Mouse (Mus musculus) embryonic facial prominence, embryonic 12.5 days (tissue): Measurements from ENCODE around the gene Srcin1. TPM values are rescaled to one million over a fixed set of nuclear protein-coding genes. Genes with fewer than 3 reads are reported as not detected.

ENCODE experiments used
- ATAC-seq: fragments of 200-750 bp; cut with Nextera tagmentation; 2 replicates; pipeline ENCODE4 v1.8.0; 2017; ENCODE audit not compliant: insufficient number of reproducible peaks, insufficient read depth, low FRiP score, low TSS enrichment
- H3K27ac ChIP-seq: fragments of 300-500 bp; sonication (generic); 2 replicates; pipeline ENCODE4 v1.5.1; 2016; ENCODE audit warnings: mild to moderate bottlenecking
- H3K27me3 ChIP-seq: fragments of 300-500 bp; sonication (generic); 2 replicates; pipeline ENCODE4 v1.6.1; 2016; ENCODE audit warnings: mild to moderate bottlenecking, moderate library complexity
- H3K36me3 ChIP-seq: fragments of 300-500 bp; sonication (generic); 2 replicates; pipeline ENCODE4 v1.6.1; 2016; ENCODE audit warnings: mild to moderate bottlenecking
- H3K4me1 ChIP-seq: fragments of 300-500 bp; sonication (generic); 2 replicates; pipeline ENCODE4 v1.6.1; 2016
- H3K4me2 ChIP-seq: fragments of 300-500 bp; sonication (generic); replicated peaks from 2 replicates; pipeline ENCODE4 v1.6.1; 2016; ENCODE audit warnings: mild to moderate bottlenecking, moderate library complexity
- H3K4me3 ChIP-seq: fragments of 300-500 bp; sonication (generic); 2 replicates; pipeline ENCODE4 v1.5.1; 2016; ENCODE audit warnings: mild to moderate bottlenecking
- H3K9ac ChIP-seq: fragments of 300-500 bp; sonication (generic); 2 replicates; pipeline ENCODE4 v1.6.1; 2016; ENCODE audit warnings: mild to moderate bottlenecking, moderate library complexity
- H3K9me3 ChIP-seq: fragments of 300-500 bp; sonication (generic); 2 replicates; pipeline ENCODE4 v1.6.1; 2016; ENCODE audit warnings: mild to moderate bottlenecking, moderate library complexity
- WGBS: fragments of 180-500 bp; shearing (Covaris S2); methylation state at CpG from one replicate; pipeline ENCODE4 v1.1.7; 2016; 5-methylcytosine and 5-hydroxymethylcytosine counted together
- polyA plus RNA-seq: library from polyadenylated mRNA; unstranded; fragments of >200 nt; fragmentation: Nextera tagmentation; extraction: Ambion mirVana; gene quantifications from 2 replicates; pipeline ENCODE4 v1.2.1, GENCODE M21; 2016

Srcin1 gene
- polyA plus RNA-seq, 1 experiment from 2014 or later = 1.00 TPM

- H3K9me3 ChIP-seq = no peaks in the 10 kb centered on the region
- H3K36me3 ChIP-seq = no peaks in the 10 kb centered on the region
- peaks cover 36% of the 10 kb centered on the region for H3K4me1 ChIP-seq
- H3K27ac ChIP-seq = no peak overlapping the region
- ATAC-seq = peak; percentile 68; the same call in 1 of the 2 replicates
- peak overlapping the region; percentile 66 for H3K4me3 ChIP-seq
- WGBS = under 1% methylated on average over 16 of the region's 18 CpGs
- H3K4me2 ChIP-seq = peak overlapping the region; percentile 99
- H3K27me3 ChIP-seq = peaks cover 78% of the 10 kb centered on the region
- H3K9ac ChIP-seq = peak overlapping the region; percentile 68; the same call in 1 of the 2 replicates
Observed at GRCm38 (mm10) chr11:97575638-97576037, 348 bp downstream of the Srcin1 start.

GRCm38 (mm10) chr11:97575075-97575474, 911 bp downstream of the Srcin1 start:
- Histone ChIP-seq H3K27ac (peak overlapping the region; percentile 65; the same call in 1 of the 2 replicates), H3K4me3 (peak overlapping the region; percentile 66), H3K9ac (peak overlapping the region; percentile 68), H3K9me3 (no peaks in the 10 kb centered on the region), H3K4me2 (peak overlapping the region; percentile 99), H3K4me1 (peaks cover 41% of the 10 kb centered on the region), H3K27me3 (peaks cover 82% of the 10 kb centered on the region), H3K36me3 (no peaks in the 10 kb centered on the region)
- under 1% methylated on average over 48 of the region's 62 CpGs for WGBS
- ATAC-seq = no peak

DNA sequence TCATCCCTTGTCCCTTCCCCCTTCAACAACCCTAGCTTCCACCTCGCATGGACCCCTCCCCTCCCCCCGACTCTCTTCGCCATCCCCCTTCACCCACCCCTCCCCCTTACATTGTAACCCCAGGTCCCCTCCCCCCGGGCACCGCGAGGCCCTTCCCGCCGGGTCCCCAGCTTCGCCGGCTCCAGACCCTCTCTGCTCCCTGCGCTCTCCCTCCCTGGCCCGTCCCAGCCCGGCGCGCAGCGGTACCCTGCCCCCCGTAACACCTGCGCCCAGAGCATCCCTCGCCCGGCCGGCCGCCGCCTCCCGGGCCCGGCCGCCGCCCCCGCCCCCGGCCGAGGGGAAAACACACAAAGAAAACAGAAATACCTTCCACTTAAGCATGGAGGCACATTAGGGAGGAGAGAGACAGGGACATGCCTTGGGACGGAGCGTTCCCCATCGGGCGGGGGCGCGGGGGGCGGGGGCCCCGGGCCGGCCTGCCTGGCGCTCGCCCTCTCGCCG, 1.4 kb downstream of the Srcin1 start:
- Histone ChIP-seq H3K27me3 (peaks cover 83% of the 10 kb centered on the region), H3K9me3 (no peaks in the 10 kb centered on the region)
- no peak for ATAC-seq

GRCm38 (mm10) chr11:97573891-97574550, 2.0 kb downstream of the Srcin1 start:
- no peak; the same call in 1 of the 2 replicates for ATAC-seq
- Histone ChIP-seq H3K4me2 (peak overlapping the region; percentile 99), H3K36me3 (no peaks in the 10 kb centered on the region), H3K4me1 (peaks cover 42% of the 10 kb centered on the region), H3K27me3 (peaks cover 88% of the 10 kb centered on the region), H3K9me3 (no peaks in the 10 kb centered on the region), H3K27ac (peak overlapping the region; percentile 11; the same call in 1 of the 2 replicates), H3K9ac (peak overlapping the region; percentile 68), H3K4me3 (peak overlapping the region; percentile 66)
- WGBS = under 1% methylated on average over 26 of the region's 28 CpGs

More for the DNA sequence above, 1.4 kb downstream of the Srcin1 start:
- 1% methylated on average over 40 of the region's 43 CpGs for WGBS
- Histone ChIP-seq H3K4me1 (peaks cover 42% of the 10 kb centered on the region), H3K36me3 (no peaks in the 10 kb centered on the region), H3K4me3 (peak overlapping the region; percentile 66), H3K27ac (peak overlapping the region; percentile 65), H3K9ac (peak overlapping the region; percentile 68), H3K4me2 (peak overlapping the region; percentile 99)

- H3K4me1 ChIP-seq = peaks cover 39% of the 10 kb centered on the region
- no peak overlapping the region for H3K9ac ChIP-seq
- peaks cover 81% of the 10 kb centered on the region for H3K27me3 ChIP-seq
- peak overlapping the region; percentile 99; the same call in 1 of the 2 replicates for H3K4me2 ChIP-seq
- H3K36me3 ChIP-seq = no peaks in the 10 kb centered on the region
- ATAC-seq = no peak
- no peaks in the 10 kb centered on the region for H3K9me3 ChIP-seq
- H3K27ac ChIP-seq = no peak overlapping the region
- peak overlapping the region; percentile 66; the same call in 1 of the 2 replicates for H3K4me3 ChIP-seq
- WGBS = 16% methylated on average over 7 of the region's 7 CpGs
Observed at GRCm38 (mm10) chr11:97572895-97573480, 3.0 kb downstream of the Srcin1 start.

- 35% methylated on average over 5 of the region's 5 CpGs for WGBS
- H3K9ac ChIP-seq = no peak overlapping the region
- no peak for ATAC-seq
- no peaks in the 10 kb centered on the region for H3K36me3 ChIP-seq
- H3K4me2 ChIP-seq = no peak overlapping the region
- H3K27me3 ChIP-seq = peaks cover 81% of the 10 kb centered on the region
- no peak overlapping the region for H3K4me3 ChIP-seq
- H3K4me1 ChIP-seq = peaks cover 48% of the 10 kb centered on the region
- no peaks in the 10 kb centered on the region for H3K9me3 ChIP-seq
- no peak overlapping the region for H3K27ac ChIP-seq
Observed at GRCm38 (mm10) chr11:97572089-97572345, 4.0 kb downstream of the Srcin1 start.

- peaks cover 53% of the 10 kb centered on the region for H3K4me1 ChIP-seq
- WGBS = 19% methylated on average over 8 of the region's 8 CpGs
- H3K4me3 ChIP-seq = no peak overlapping the region
- H3K4me2 ChIP-seq = no peak overlapping the region
- no peak for ATAC-seq
- H3K9ac ChIP-seq = no peak overlapping the region; the same call in 1 of the 2 replicates
- no peaks in the 10 kb centered on the region for H3K36me3 ChIP-seq
- no peaks in the 10 kb centered on the region for H3K9me3 ChIP-seq
- no peak overlapping the region for H3K27ac ChIP-seq
- H3K27me3 ChIP-seq = peaks cover 81% of the 10 kb centered on the region
Observed at GRCm38 (mm10) chr11:97571266-97572088, 4.5 kb downstream of the Srcin1 start.

DNA sequence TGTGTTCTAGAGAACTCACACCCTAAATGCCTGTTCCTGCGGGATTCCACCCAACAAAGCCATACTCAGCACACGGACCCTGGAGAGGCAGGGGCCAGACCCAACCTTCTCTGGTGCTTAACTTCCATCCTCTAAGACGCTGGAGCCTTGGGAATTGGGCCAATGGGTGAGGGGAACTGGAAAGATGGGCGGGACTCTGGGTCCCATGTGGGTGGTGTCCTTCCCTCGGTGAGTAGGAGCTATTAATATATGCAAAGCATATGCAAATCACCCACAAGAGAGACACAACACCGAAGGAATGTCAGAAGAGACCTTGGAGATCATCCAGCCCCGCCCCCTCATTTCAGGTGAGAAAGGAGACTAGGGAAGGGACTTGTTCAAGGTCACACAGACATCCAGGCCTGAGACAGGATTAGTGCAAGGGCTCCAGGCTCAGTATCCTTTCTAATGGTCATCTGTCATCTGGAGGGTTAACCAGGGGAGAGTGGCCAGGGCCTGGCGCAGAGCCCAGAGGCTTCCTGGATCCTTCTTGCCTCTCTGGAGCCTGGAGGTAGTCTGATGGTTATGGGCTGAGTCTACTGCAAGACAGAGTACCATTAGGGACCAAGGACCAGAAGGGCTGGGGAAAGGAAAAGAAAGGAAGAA, 5.4 kb downstream of the Srcin1 start:
- no peak overlapping the region for H3K27ac ChIP-seq
- peaks cover 81% of the 10 kb centered on the region for H3K27me3 ChIP-seq
- no peak overlapping the region for H3K9ac ChIP-seq
- no peaks in the 10 kb centered on the region for H3K36me3 ChIP-seq
- no peaks in the 10 kb centered on the region for H3K9me3 ChIP-seq
- H3K4me1 ChIP-seq = peaks cover 56% of the 10 kb centered on the region
- ATAC-seq = no peak
- H3K4me3 ChIP-seq = no peak overlapping the region
- H3K4me2 ChIP-seq = no peak overlapping the region
- 18% methylated on average over 8 of the region's 8 CpGs for WGBS

DNA sequence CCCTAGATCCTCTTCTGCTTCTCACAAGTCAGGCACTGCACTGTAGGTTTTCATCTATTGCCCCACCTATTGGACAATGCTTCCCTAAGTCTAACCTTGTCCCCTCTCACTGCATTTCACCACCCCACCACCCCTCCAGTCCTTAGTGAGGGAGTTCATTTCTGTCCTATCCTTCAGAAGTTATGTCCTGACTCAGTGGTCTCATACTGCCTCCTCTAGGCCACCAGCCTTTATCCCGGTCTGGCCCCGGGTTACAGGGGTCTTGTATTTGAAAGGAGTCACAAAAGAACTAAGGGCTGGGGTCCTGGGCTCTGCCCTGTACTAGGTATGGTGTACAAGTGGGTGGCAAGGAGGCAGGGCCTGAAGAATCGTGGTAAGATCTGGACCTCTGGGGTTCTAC, 6.2 kb downstream of the Srcin1 start:
- H3K9ac ChIP-seq = no peak overlapping the region
- H3K36me3 ChIP-seq = no peaks in the 10 kb centered on the region
- no peak overlapping the region for H3K4me2 ChIP-seq
- 44% methylated on average over 3 of the region's 3 CpGs for WGBS
- no peaks in the 10 kb centered on the region for H3K9me3 ChIP-seq
- peaks cover 56% of the 10 kb centered on the region for H3K4me1 ChIP-seq
- H3K4me3 ChIP-seq = no peak overlapping the region
- H3K27me3 ChIP-seq = peaks cover 83% of the 10 kb centered on the region
- no peak overlapping the region for H3K27ac ChIP-seq
- no peak for ATAC-seq

GRCm38 (mm10) chr11:97569301-97569724, 6.7 kb downstream of the Srcin1 start:
- no peak overlapping the region for H3K9ac ChIP-seq
- H3K4me3 ChIP-seq = no peak overlapping the region
- no peak for ATAC-seq
- H3K27me3 ChIP-seq = peaks cover 83% of the 10 kb centered on the region
- no peak overlapping the region for H3K27ac ChIP-seq
- H3K9me3 ChIP-seq = no peaks in the 10 kb centered on the region
- no peak overlapping the region for H3K4me2 ChIP-seq
- H3K4me1 ChIP-seq = peaks cover 52% of the 10 kb centered on the region
- H3K36me3 ChIP-seq = no peaks in the 10 kb centered on the region
- WGBS = 45% methylated on average over 5 of the region's 5 CpGs

DNA sequence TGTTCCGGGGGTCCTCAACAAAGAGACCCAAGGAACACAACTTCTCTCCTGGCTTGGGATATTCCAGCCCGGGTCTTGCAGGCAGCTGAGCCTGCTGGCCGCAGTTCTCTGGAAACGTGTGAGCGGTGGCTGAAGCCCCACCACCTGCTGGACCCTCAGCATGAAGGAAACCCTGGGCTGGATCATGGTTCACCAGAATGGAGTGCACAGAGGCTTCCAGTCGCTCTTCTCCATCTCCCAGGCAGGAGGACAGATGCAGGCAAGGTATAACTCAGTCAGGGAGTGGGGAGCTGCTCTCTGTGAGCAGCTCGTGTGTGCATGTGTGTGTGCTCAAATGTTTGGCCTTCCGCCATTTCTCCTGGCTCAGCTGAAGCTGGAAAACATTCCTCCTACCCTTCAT, 7.3 kb downstream of the Srcin1 start:
- 9% methylated on average over 8 of the region's 8 CpGs for WGBS
- peak; percentile 47; the same call in 1 of the 2 replicates for ATAC-seq
- H3K27me3 ChIP-seq = peaks cover 83% of the 10 kb centered on the region
- H3K9ac ChIP-seq = no peak overlapping the region
- H3K9me3 ChIP-seq = no peaks in the 10 kb centered on the region
- H3K4me3 ChIP-seq = no peak overlapping the region
- H3K36me3 ChIP-seq = no peaks in the 10 kb centered on the region
- H3K4me1 ChIP-seq = peaks cover 46% of the 10 kb centered on the region
- H3K4me2 ChIP-seq = no peak overlapping the region; the same call in 1 of the 2 replicates
- H3K27ac ChIP-seq = no peak overlapping the region
